In the genomic region with DNA sequence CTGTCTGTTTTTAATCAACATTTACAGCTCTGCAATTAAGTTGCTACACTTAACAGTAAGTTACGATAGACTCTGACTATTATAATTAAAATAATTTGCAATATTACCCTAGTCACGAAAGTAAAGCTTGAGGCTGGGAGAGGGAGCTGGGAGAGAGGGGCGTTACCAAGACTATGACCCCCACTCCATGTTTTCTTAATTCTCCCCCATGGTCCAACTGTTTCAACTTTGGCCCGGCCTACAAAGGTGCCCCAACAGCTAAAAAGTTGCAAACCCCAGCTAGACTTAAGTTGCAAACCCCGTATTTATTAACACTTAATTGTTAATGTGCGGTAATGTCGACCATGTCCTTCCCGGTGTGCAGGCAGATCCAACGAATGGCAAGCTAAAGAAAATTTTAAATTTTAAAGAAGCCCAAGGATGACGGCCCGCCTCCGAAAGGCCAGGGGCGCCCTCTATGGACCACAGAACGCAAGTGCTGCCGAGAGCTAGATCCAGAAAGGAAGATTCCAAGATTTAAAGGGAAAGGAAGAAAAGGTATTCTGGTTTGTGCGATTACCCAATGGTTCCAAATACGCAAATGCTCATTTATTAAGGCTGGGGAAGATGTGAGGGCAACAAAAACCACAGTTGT, we compare ENCODE assay signal across 8 mouse cellular contexts. TPM values are rescaled to one million over a fixed set of nuclear protein-coding genes. Genes with fewer than 3 reads are reported as not detected.
A peak's percentile ranks its signal among the peaks of the same experiment; 100 is the strongest.
DNase-seq lines count a peak whose midpoint lies in the region; ATAC-seq and TF ChIP-seq lines count a peak whose summit lies in the region.

No protein-coding gene starts in this region.

- H3K27ac ChIP-seq in cortical plate, adult 2 months (ENCODE audit: insufficient read depth, low read length), result no peak overlapping the region

- no peak for TF ChIP-seq POLR2A in cortical plate, adult 2 months (IDR thresholded peaks at IDR 0.05; ENCODE audit: extremely low read depth, insufficient read depth, low read length)

- ATAC-seq in erythroblast, adult 5-6 weeks (replicated peaks; ENCODE audit: low FRiP score, poor library complexity, severe bottlenecking), result no peak

- DNase-seq in gastrocnemius, adult 18-20 months (ENCODE audit: low spot score), result peak; percentile 62
- no peak for DNase-seq in gastrocnemius, postnatal 25 days
- DNase-seq in urinary bladder, adult 18-20 months (ENCODE audit: low spot score in 2 of 2), result peak; percentile 15 to 21
- DNase-seq in urinary bladder, postnatal 4 days (ENCODE audit: low spot score in 2 of 2), result no peak
- DNase-seq in kidney, postnatal 36 days, result peak; percentile 13 to 71
- DNase-seq in lung, postnatal 36 days, result peak; percentile 49

- TF ChIP-seq CTCF in cortical plate, adult 2 months (IDR thresholded peaks at IDR 0.05; ENCODE audit: extremely low read depth, insufficient read depth, low read length), result peak; percentile 80

- no peaks in the 10 kb centered on the region for H3K4me1 ChIP-seq in cortical plate, adult 2 months (ENCODE audit: control insufficient read depth, insufficient read depth, low read length)

- no peak overlapping the region for H3K4me3 ChIP-seq in cortical plate, adult 2 months (ENCODE audit: insufficient read depth, low read length)

RNA-seq across cellular contexts. Expression of gene Fndc1, which starts 5.4 kb away (rescaled TPM):
- total RNA-seq in gastrocnemius, adult 18-20 months (2021), result 10 to 100 TPM; 29.8 to 33.9 TPM
- 10 to 100 TPM; 46.0 to 52.2 TPM for total RNA-seq in gastrocnemius, postnatal 25 days (2021)
- 1.8 and 3.5 TPM in 2 replicates for polyA plus RNA-seq in cortical plate, adult 2 months (2012; rRNA removed)
- total RNA-seq in erythroblast, adult 5-6 weeks (2015; ENCODE audit: low replicate concordance), result not detected in 2 replicates
- total RNA-seq in erythroblast, adult 5-6 weeks (2017; ENCODE audit: low replicate concordance), result 0.14 TPM in 1 of 2 replicates, not detected in the other

Comparison
In these comparisons a context has a peak if more than half of its experiments do, and no peak if none do; other contexts are left out.
1. DNase-seq: peak in gastrocnemius, adult 18-20 months (single experiment), urinary bladder, adult 18-20 months (2 of 2), kidney, postnatal 36 days (2 of 2) and lung, postnatal 36 days (single experiment); none in gastrocnemius, postnatal 25 days (single experiment) and urinary bladder, postnatal 4 days (0 of 2).
2. RNA of gene Fndc1, which starts 5.4 kb away (total RNA-seq): 46.0 to 52.2 TPM in gastrocnemius, postnatal 25 days and 29.8 to 33.9 TPM in gastrocnemius, adult 18-20 months; 0.14 TPM in erythroblast, adult 5-6 weeks; every median in the first group is over 10 times any median in the second.